ENCODE assay signal across 18 mouse cellular contexts in genomic region chr3:140716896-140717295, GRCm38 (mm10).
"Had no signal": no experiment of that assay in that cellular context is flagged by ENCODE, and none has a peak within 500 bp of the region (broad histone marks: within the 10 kb centered on the region; RNA-seq: fewer than 3 reads in every experiment).

No protein-coding gene starts in this region.

- H3K27me3 ChIP-seq: liver, embryonic 15.5 days; midbrain, embryonic 13.5 days; midbrain, embryonic 15.5 days; neural tube, embryonic 13.5 days; neural tube, embryonic 15.5 days had no signal

- H3K36me3 ChIP-seq: liver, embryonic 15.5 days; midbrain, embryonic 10.5 days; midbrain, embryonic 13.5 days; midbrain, embryonic 15.5 days; neural tube, embryonic 13.5 days; neural tube, embryonic 15.5 days had no signal

- H3K9me3 ChIP-seq: liver, embryonic 15.5 days; midbrain, embryonic 10.5 days; midbrain, embryonic 13.5 days; midbrain, embryonic 15.5 days; neural tube, embryonic 13.5 days; neural tube, embryonic 15.5 days had no signal

- H3K9ac ChIP-seq: liver, embryonic 15.5 days; lung, embryonic 14.5 days; midbrain, embryonic 13.5 days; midbrain, embryonic 15.5 days; neural tube, embryonic 13.5 days; neural tube, embryonic 15.5 days had no signal

- H3K27ac ChIP-seq: liver, embryonic 15.5 days; midbrain, embryonic 10.5 days; midbrain, embryonic 13.5 days; midbrain, embryonic 15.5 days; neural tube, embryonic 13.5 days; neural tube, embryonic 15.5 days had no signal

- H3K4me2 ChIP-seq: liver, embryonic 15.5 days; lung, embryonic 14.5 days; midbrain, embryonic 13.5 days; midbrain, embryonic 15.5 days; neural tube, embryonic 13.5 days; neural tube, embryonic 15.5 days had no signal

- H3K4me3 ChIP-seq: liver, embryonic 15.5 days; midbrain, embryonic 10.5 days; midbrain, embryonic 13.5 days; midbrain, embryonic 15.5 days; myocyte; neural tube, embryonic 13.5 days; neural tube, embryonic 15.5 days had no signal

- DNase-seq: lung, adult 18-20 months; lung, embryonic 14.5 days; lung, postnatal 10 days; lung, postnatal 4 days; retina, postnatal 1 day; right cerebral cortex, adult 18-20 months; right cerebral cortex, postnatal 25 days; right cerebral cortex, postnatal 4 days; spleen, adult 18-20 months; thymus, adult 18-20 months; thymus, postnatal 36 days had no signal

- ATAC-seq: midbrain, embryonic 13.5 days; midbrain, embryonic 15.5 days had no signal

- H3K4me1 ChIP-seq: liver, embryonic 15.5 days; midbrain, embryonic 10.5 days; midbrain, embryonic 13.5 days; midbrain, embryonic 15.5 days; neural tube, embryonic 13.5 days; neural tube, embryonic 15.5 days had no signal
